8 mouse cellular contexts compared by ENCODE assay signal in genomic region chr4:125099458-125099857, GRCm38 (mm10). TPM values are rescaled to one million over a fixed set of nuclear protein-coding genes. Genes with fewer than 3 reads are reported as not detected.
DNase-seq lines count a peak whose midpoint lies in the region; ATAC-seq and TF ChIP-seq lines count a peak whose summit lies in the region.

No protein-coding gene starts in this region.

- TF ChIP-seq POLR2A in bone marrow, adult 2 months (IDR thresholded peaks at IDR 0.05; ENCODE audit: borderline replicate concordance, control insufficient read depth, low read depth, low read length): no peak
- no peak for TF ChIP-seq POLR2A in embryonic fibroblast, embryonic 13.5 days (IDR thresholded peaks at IDR 0.05; ENCODE audit: low read depth, low read length)

- DNase-seq in CD4-positive helper T cell, adult 2 months (ENCODE audit: low read depth, low spot score): peak; percentile 83
- peak; percentile 85 for DNase-seq in kidney, postnatal 0 days (ENCODE audit: low spot score)
- DNase-seq in liver, embryonic 13.5 days: peak; percentile 63
- peak; percentile 87 for DNase-seq in stomach, postnatal 0 days (ENCODE audit: low spot score)

- H3K9me3 ChIP-seq in heart, embryonic 11.5 days (replicated peaks; ENCODE audit: control insufficient read depth, low read length): no peaks in the 10 kb centered on the region
- no peaks in the 10 kb centered on the region for H3K9me3 ChIP-seq in kidney, postnatal 0 days (replicated peaks; ENCODE audit: low read length)
- no peaks in the 10 kb centered on the region for H3K9me3 ChIP-seq in liver, embryonic 13.5 days (replicated peaks)
- no peaks in the 10 kb centered on the region for H3K9me3 ChIP-seq in neural tube, embryonic 13.5 days
- H3K9me3 ChIP-seq in stomach, postnatal 0 days (ENCODE audit: control insufficient read depth, low read length): no peaks in the 10 kb centered on the region

- H3K4me3 ChIP-seq in bone marrow, adult 2 months (replicated peaks; ENCODE audit: control insufficient read depth, low read depth, low read length): no peak overlapping the region
- H3K4me3 ChIP-seq in embryonic fibroblast, embryonic 13.5 days (ENCODE audit: insufficient read depth, low read length): no peak overlapping the region
- H3K4me3 ChIP-seq in heart, embryonic 11.5 days (ENCODE audit: low read depth, low read length): no peak overlapping the region
- no peak overlapping the region for H3K4me3 ChIP-seq in kidney, postnatal 0 days (replicated peaks; ENCODE audit: low read depth, low read length)
- no peak overlapping the region for H3K4me3 ChIP-seq in liver, embryonic 13.5 days (replicated peaks)
- no peak overlapping the region for H3K4me3 ChIP-seq in neural tube, embryonic 13.5 days
- H3K4me3 ChIP-seq in stomach, postnatal 0 days (ENCODE audit: low read depth, low read length): no peak overlapping the region

- WGBS in bone marrow, adult 2 months: 11% methylated on average over 8 of the region's 8 CpGs
- 8% methylated on average over 8 of the region's 8 CpGs for WGBS in heart, embryonic 11.5 days (ENCODE audit: insufficient replicate concordance)
- 12% methylated on average over 8 of the region's 8 CpGs for WGBS in kidney, postnatal 0 days
- WGBS in liver, embryonic 13.5 days (ENCODE audit: insufficient replicate concordance): 10% methylated on average over 8 of the region's 8 CpGs
- WGBS in neural tube, embryonic 13.5 days: 10% methylated on average over 8 of the region's 8 CpGs
- 5% methylated on average over 8 of the region's 8 CpGs for WGBS in stomach, postnatal 0 days

- no peak overlapping the region for H3K27ac ChIP-seq in bone marrow, adult 2 months (ENCODE audit: control insufficient read depth, insufficient read depth, low read depth, low read length, poor library complexity)
- H3K27ac ChIP-seq in embryonic fibroblast, embryonic 13.5 days (ENCODE audit: insufficient read depth, low read length): no peak overlapping the region
- no peak overlapping the region for H3K27ac ChIP-seq in heart, embryonic 11.5 days (ENCODE audit: low read depth, low read length)
- no peak overlapping the region for H3K27ac ChIP-seq in kidney, postnatal 0 days
- H3K27ac ChIP-seq in liver, embryonic 13.5 days: no peak overlapping the region
- H3K27ac ChIP-seq in neural tube, embryonic 13.5 days (replicated peaks): no peak overlapping the region
- no peak overlapping the region for H3K27ac ChIP-seq in stomach, postnatal 0 days (replicated peaks)

- peaks cover 6% of the 10 kb centered on the region; the same call in 1 of the 2 replicates for H3K36me3 ChIP-seq in heart, embryonic 11.5 days (ENCODE audit: control insufficient read depth, insufficient read depth, low read length)
- 0 out of 2 replicates have a peak, but pooled peaks cover 4% of the 10 kb centered on the region for H3K36me3 ChIP-seq in kidney, postnatal 0 days (ENCODE audit: insufficient read depth, low read length)
- H3K36me3 ChIP-seq in liver, embryonic 13.5 days: peaks cover 20% of the 10 kb centered on the region
- peaks cover 21% of the 10 kb centered on the region for H3K36me3 ChIP-seq in neural tube, embryonic 13.5 days
- 0 out of 2 replicates have a peak, but pooled peaks cover 2% of the 10 kb centered on the region for H3K36me3 ChIP-seq in stomach, postnatal 0 days (ENCODE audit: control insufficient read depth, insufficient read depth, low read length)

- TF ChIP-seq EP300 in stomach, postnatal 0 days (optimal IDR thresholded peaks at IDR 0.05): no peak

- no peaks in the 10 kb centered on the region for H3K4me1 ChIP-seq in bone marrow, adult 2 months (ENCODE audit: control insufficient read depth, insufficient read depth, low read length)
- H3K4me1 ChIP-seq in embryonic fibroblast, embryonic 13.5 days (ENCODE audit: control insufficient read depth, insufficient read depth, low read length): peaks cover 11% of the 10 kb centered on the region
- H3K4me1 ChIP-seq in heart, embryonic 11.5 days (ENCODE audit: control insufficient read depth, insufficient read depth, low read length): no peaks in the 10 kb centered on the region
- H3K4me1 ChIP-seq in kidney, postnatal 0 days (replicated peaks; ENCODE audit: insufficient read depth, low read length): no peaks in the 10 kb centered on the region
- H3K4me1 ChIP-seq in liver, embryonic 13.5 days (replicated peaks): no peaks in the 10 kb centered on the region
- H3K4me1 ChIP-seq in neural tube, embryonic 13.5 days (replicated peaks): no peaks in the 10 kb centered on the region
- no peaks in the 10 kb centered on the region for H3K4me1 ChIP-seq in stomach, postnatal 0 days (replicated peaks; ENCODE audit: control insufficient read depth, insufficient read depth)

- H3K27me3 ChIP-seq in heart, embryonic 11.5 days (ENCODE audit: control insufficient read depth, insufficient read depth, low read length): no peaks in the 10 kb centered on the region
- no peaks in the 10 kb centered on the region for H3K27me3 ChIP-seq in kidney, postnatal 0 days (ENCODE audit: insufficient read depth, low read length)
- no peaks in the 10 kb centered on the region for H3K27me3 ChIP-seq in liver, embryonic 13.5 days
- H3K27me3 ChIP-seq in neural tube, embryonic 13.5 days: no peaks in the 10 kb centered on the region
- no peaks in the 10 kb centered on the region for H3K27me3 ChIP-seq in stomach, postnatal 0 days (ENCODE audit: control insufficient read depth, insufficient read depth, low read length)

- 0 out of 2 replicates have a peak, but pooled peaks have one; percentile 14 for ATAC-seq in heart, embryonic 11.5 days (replicated peaks; ENCODE audit: insufficient number of reproducible peaks, low FRiP score, low TSS enrichment)
- peak; percentile 63; the same call in 1 of the 2 replicates for ATAC-seq in kidney, postnatal 0 days (replicated peaks; ENCODE audit: low FRiP score, low read depth)
- peak; percentile 64 for ATAC-seq in liver, embryonic 13.5 days (ENCODE audit: low read depth)
- peak; percentile 55; the same call in 1 of the 2 replicates for ATAC-seq in neural tube, embryonic 13.5 days (ENCODE audit: low read depth)
- peak; percentile 69 for ATAC-seq in stomach, postnatal 0 days (ENCODE audit: low FRiP score, low TSS enrichment)

- no peak overlapping the region for H3K4me2 ChIP-seq in heart, embryonic 11.5 days
- no peak overlapping the region for H3K4me2 ChIP-seq in kidney, postnatal 0 days (ENCODE audit: low read length)
- no peak overlapping the region for H3K4me2 ChIP-seq in liver, embryonic 13.5 days
- H3K4me2 ChIP-seq in neural tube, embryonic 13.5 days: no peak overlapping the region
- H3K4me2 ChIP-seq in stomach, postnatal 0 days (replicated peaks; ENCODE audit: low read depth): no peak overlapping the region

- H3K9ac ChIP-seq in heart, embryonic 11.5 days (ENCODE audit: low read depth, low read length): no peak overlapping the region
- no peak overlapping the region for H3K9ac ChIP-seq in kidney, postnatal 0 days (ENCODE audit: low read depth, low read length)
- H3K9ac ChIP-seq in liver, embryonic 13.5 days: no peak overlapping the region
- H3K9ac ChIP-seq in neural tube, embryonic 13.5 days: no peak overlapping the region
- no peak overlapping the region for H3K9ac ChIP-seq in stomach, postnatal 0 days (ENCODE audit: low read length)

- peak; percentile 95 for TF ChIP-seq CTCF in bone marrow, adult 2 months (IDR thresholded peaks at IDR 0.05; ENCODE audit: control insufficient read depth, insufficient read depth, low read length)
- peak; percentile 75 for TF ChIP-seq CTCF in embryonic fibroblast, embryonic 13.5 days (IDR thresholded peaks at IDR 0.05; ENCODE audit: borderline replicate concordance, insufficient read depth, low read length)
- peak; percentile 95 for TF ChIP-seq CTCF in kidney, postnatal 0 days (IDR thresholded peaks at IDR 0.05; ENCODE audit: low read depth)
- peak; percentile 99 for TF ChIP-seq CTCF in stomach, postnatal 0 days (IDR thresholded peaks at IDR 0.05; ENCODE audit: low read depth)

RNA-seq across cellular contexts. Expression of gene Meaf6, which starts 14.5 kb away (rescaled TPM):
- 25.1 and 39.9 TPM in 2 replicates for polyA plus RNA-seq in bone marrow, adult 2 months (2011; ENCODE audit: insufficient read depth, insufficient read length, low replicate concordance, missing spikeins)
- polyA plus RNA-seq in embryonic fibroblast, embryonic 13.5 days (2011; ENCODE audit: insufficient read length, low read depth, missing spikeins): 21.8 and 35.7 TPM in 2 replicates
- 53.4 and 55.4 TPM in 2 replicates for polyA plus RNA-seq in heart, embryonic 11.5 days (2014; fragmentation: Nextera tagmentation; extraction: Ambion mirVana)
- polyA plus RNA-seq in kidney, postnatal 0 days (2015; fragmentation: Nextera tagmentation; extraction: Ambion mirVana): 49.5 and 50.8 TPM in 2 replicates
- polyA plus RNA-seq in liver, embryonic 13.5 days (2015; fragmentation: Nextera tagmentation; extraction: Ambion mirVana): 25.9 and 32.0 TPM in 2 replicates
- 150 and 151 TPM in 2 replicates for polyA plus RNA-seq in neural tube, embryonic 13.5 days (2015; fragmentation: Nextera tagmentation; extraction: Ambion mirVana)
- polyA plus RNA-seq in stomach, postnatal 0 days (2015; fragmentation: Nextera tagmentation; extraction: Ambion mirVana): 28.3 and 28.4 TPM in 2 replicates

RNA-seq across cellular contexts. Expression of gene Zc3h12a, which starts 28.2 kb away (rescaled TPM):
- 3.6 and 12.5 TPM in 2 replicates for polyA plus RNA-seq in bone marrow, adult 2 months (2011; ENCODE audit: insufficient read depth, insufficient read length, low replicate concordance, missing spikeins)
- polyA plus RNA-seq in embryonic fibroblast, embryonic 13.5 days (2011; ENCODE audit: insufficient read length, low read depth, missing spikeins): 6.0 and 8.9 TPM in 2 replicates
- 1.1 TPM in 2 replicates for polyA plus RNA-seq in heart, embryonic 11.5 days (2014; fragmentation: Nextera tagmentation; extraction: Ambion mirVana)
- polyA plus RNA-seq in kidney, postnatal 0 days (2015; fragmentation: Nextera tagmentation; extraction: Ambion mirVana): 0.59 and 0.78 TPM in 2 replicates
- polyA plus RNA-seq in liver, embryonic 13.5 days (2015; fragmentation: Nextera tagmentation; extraction: Ambion mirVana): 0.36 and 0.39 TPM in 2 replicates
- polyA plus RNA-seq in neural tube, embryonic 13.5 days (2015; fragmentation: Nextera tagmentation; extraction: Ambion mirVana): 0.18 and 0.29 TPM in 2 replicates
- 2.7 TPM in 2 replicates for polyA plus RNA-seq in stomach, postnatal 0 days (2015; fragmentation: Nextera tagmentation; extraction: Ambion mirVana)

RNA-seq across cellular contexts. Expression of gene Snip1, which starts 33.0 kb away (rescaled TPM):
- polyA plus RNA-seq in bone marrow, adult 2 months (2011; ENCODE audit: insufficient read depth, insufficient read length, low replicate concordance, missing spikeins): 9.4 and 15.8 TPM in 2 replicates
- 15.5 and 16.8 TPM in 2 replicates for polyA plus RNA-seq in embryonic fibroblast, embryonic 13.5 days (2011; ENCODE audit: insufficient read length, low read depth, missing spikeins)
- polyA plus RNA-seq in heart, embryonic 11.5 days (2014; fragmentation: Nextera tagmentation; extraction: Ambion mirVana): 20.6 and 20.8 TPM in 2 replicates
- 25.2 and 26.0 TPM in 2 replicates for polyA plus RNA-seq in kidney, postnatal 0 days (2015; fragmentation: Nextera tagmentation; extraction: Ambion mirVana)
- polyA plus RNA-seq in liver, embryonic 13.5 days (2015; fragmentation: Nextera tagmentation; extraction: Ambion mirVana): 16.1 and 19.6 TPM in 2 replicates
- 23.8 and 27.9 TPM in 2 replicates for polyA plus RNA-seq in neural tube, embryonic 13.5 days (2015; fragmentation: Nextera tagmentation; extraction: Ambion mirVana)
- 13.0 and 13.6 TPM in 2 replicates for polyA plus RNA-seq in stomach, postnatal 0 days (2015; fragmentation: Nextera tagmentation; extraction: Ambion mirVana)

RNA-seq across cellular contexts. Expression of gene Dnali1, which starts 34.0 kb away (rescaled TPM):
- not detected in 2 replicates for polyA plus RNA-seq in bone marrow, adult 2 months (2011; ENCODE audit: insufficient read depth, insufficient read length, low replicate concordance, missing spikeins)
- not detected in 2 replicates for polyA plus RNA-seq in embryonic fibroblast, embryonic 13.5 days (2011; ENCODE audit: insufficient read length, low read depth, missing spikeins)
- polyA plus RNA-seq in heart, embryonic 11.5 days (2014; fragmentation: Nextera tagmentation; extraction: Ambion mirVana): 0.14 and 0.20 TPM in 2 replicates
- polyA plus RNA-seq in kidney, postnatal 0 days (2015; fragmentation: Nextera tagmentation; extraction: Ambion mirVana): 0.05 and 0.14 TPM in 2 replicates
- not detected in 2 replicates for polyA plus RNA-seq in liver, embryonic 13.5 days (2015; fragmentation: Nextera tagmentation; extraction: Ambion mirVana)
- 0.54 and 0.63 TPM in 2 replicates for polyA plus RNA-seq in neural tube, embryonic 13.5 days (2015; fragmentation: Nextera tagmentation; extraction: Ambion mirVana)
- polyA plus RNA-seq in stomach, postnatal 0 days (2015; fragmentation: Nextera tagmentation; extraction: Ambion mirVana): 0.05 and 0.06 TPM in 2 replicates

Comparison
In these comparisons a context has a peak if more than half of its experiments do, and no peak if none do; other contexts are left out.
1. ATAC-seq: peak in every context shown above with its lines; median percentile 69 in stomach, postnatal 0 days; 64 in liver, embryonic 13.5 days; 63 in kidney, postnatal 0 days; 55 in neural tube, embryonic 13.5 days; 14 in heart, embryonic 11.5 days.